Mouse (Mus musculus): ENCODE data around the gene Cops4.

- TF ChIP-seq CTCF (IDR thresholded peaks at IDR 0.05) (no peak), EP300 (IDR thresholded peaks at IDR 0.05) (no peak)
Measured at GRCm38 (mm10) chr5:100585657-100586056, 67.5 kb downstream of the Cops4 start.

Measured in lung, postnatal 0 days (tissue).